Mouse (Mus musculus) heart, postnatal 14 days (tissue): Measurements from ENCODE around the gene Gm853. TPM values are rescaled to one million over a fixed set of nuclear protein-coding genes. Genes with fewer than 3 reads are reported as not detected.

Experiments
- DNase-seq, 2 experiments: peaks; one replicate each; pipeline ENCODE4 v3.0.0; 2021 to 2022
- intact Hi-C: fragments of 180-260 bp; cut with DNase I; formaldehyde crosslinking; loops from one replicate; pipeline ENCODE4 v1.15.1; 2025
- total RNA-seq, 2 experiments: library from RNA; stranded (reverse); gene quantifications; 2 replicates each; pipeline ENCODE4 v1.2.3; 2021

Gm853 gene
- total RNA-seq, 2 experiments from 2014 or later = not detected

DNA sequence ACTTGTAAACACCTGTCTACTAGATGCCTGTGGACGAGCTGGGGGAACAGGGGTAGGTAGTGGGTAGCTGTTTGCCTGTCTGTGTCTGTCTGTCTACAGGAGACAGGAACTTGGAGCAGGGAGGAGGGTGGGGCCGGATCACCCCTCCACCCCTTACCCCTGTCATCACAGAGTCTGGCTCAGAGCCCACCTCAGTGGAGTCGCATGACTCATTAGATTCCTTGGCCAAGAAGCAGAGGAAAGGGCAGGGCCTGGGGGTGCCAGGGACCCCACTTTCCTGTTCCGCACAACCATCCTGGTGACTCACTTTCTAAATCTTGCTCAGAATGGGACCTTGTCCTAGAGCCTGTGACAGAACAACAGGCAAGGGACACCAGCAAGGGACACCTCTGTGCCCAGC lies 45.1 kb downstream of the Gm853 start:
- intact Hi-C loops = no loop called here
- DNase-seq = peak in 1 of 2 experiments; percentile 57

DNA sequence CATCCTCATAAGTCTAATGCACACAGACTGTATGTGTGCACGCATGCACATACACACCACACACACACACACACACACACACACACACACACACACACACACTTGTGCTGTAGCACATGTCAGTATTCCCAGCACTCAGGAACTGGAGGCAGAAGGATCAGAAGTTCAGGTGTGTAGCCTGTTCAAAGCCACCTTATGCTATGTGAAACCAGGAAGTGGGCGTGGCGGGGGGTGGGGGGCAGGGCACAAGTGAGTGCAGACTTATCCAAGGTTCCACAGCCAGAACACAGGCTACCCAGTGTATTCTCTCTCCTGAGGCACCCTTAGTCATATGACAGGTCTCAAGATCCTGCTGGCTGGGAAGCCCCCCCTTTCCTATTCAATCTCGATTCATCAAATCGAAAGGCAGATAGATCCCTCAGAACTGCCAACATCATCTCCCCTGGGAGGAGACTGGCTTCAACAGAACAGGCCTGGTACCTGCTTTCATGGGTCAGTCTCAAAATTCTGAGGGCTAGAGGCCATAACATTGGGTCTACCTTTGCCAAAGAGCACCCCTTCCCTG lies 46.0 kb downstream of the Gm853 start:
- intact Hi-C loops = no loop called here
- DNase-seq = no peak

DNA sequence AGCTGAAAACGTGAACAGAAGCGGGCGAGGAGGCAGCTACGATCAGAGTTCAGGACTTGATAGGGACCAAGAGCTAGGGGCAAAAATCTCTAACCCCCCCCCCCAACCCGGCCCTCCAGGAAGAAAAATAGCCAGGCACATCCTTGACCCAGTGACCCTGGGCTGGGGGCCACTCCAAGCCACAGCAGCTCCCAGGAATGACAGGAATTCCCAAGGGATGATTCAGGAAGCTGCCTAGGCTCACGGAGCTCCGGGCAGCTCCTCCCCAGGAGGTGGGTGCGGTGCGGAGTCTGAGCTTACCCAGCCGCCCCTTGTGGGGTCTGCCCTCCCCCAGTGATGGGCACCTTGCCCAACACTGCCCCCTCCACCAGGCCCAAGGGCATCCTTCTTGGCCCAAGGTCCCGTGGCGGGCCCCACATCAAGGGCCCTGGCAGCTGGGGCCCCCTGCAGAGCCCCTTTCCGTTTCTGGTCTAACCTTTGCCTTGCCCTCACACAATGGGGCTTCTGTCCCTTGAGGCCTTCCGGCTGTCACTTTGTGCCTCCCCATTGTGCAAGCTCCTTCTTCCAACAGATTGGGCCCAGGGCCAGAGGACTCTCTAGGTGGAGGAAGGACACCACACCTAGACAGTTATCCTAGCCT lies 47.0 kb downstream of the Gm853 start, which contains the start of gene Tinagl1:
Gene Tinagl1 (minus strand): TSS at position 51 of the 640 bp plus-strand sequence.
- intact Hi-C loops = no loop called here
- DNase-seq = peak; percentile 54 to 66

DNA sequence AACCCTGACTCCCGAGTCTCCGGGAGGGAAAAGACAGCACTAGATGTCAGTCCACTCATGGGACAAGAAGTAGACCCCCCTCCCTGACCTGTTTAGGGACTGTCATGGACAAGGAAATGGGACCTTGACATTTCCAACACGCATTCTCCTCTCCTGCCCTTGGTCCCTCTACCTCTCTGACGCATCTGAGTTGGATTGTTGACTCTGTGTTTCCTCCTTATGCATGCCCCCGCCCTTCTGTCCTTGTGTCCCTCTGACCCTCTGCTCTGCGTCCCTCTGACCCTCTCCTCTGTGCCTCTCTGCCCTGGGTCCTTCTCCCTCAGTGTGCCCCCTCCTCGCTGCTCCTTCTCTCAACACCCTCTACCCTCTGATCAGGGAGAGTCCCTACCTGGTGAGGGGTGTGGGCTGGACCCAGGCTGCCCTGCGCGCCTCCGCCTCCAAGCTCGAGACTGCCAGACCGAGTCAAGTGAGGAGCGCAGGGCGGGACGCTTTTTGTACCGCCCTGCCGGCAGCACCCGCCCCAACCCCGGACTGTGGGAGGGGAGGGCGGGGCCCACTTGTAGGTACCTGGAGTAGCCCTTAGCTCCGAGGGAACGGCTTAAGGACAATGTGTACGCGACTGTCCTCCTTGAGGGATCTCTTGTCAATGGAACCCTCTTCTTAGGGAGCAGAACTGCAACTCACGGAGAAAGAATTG lies 47.7 kb downstream of the Gm853 start:
- peak; percentile 75 to 78 for DNase-seq

DNA sequence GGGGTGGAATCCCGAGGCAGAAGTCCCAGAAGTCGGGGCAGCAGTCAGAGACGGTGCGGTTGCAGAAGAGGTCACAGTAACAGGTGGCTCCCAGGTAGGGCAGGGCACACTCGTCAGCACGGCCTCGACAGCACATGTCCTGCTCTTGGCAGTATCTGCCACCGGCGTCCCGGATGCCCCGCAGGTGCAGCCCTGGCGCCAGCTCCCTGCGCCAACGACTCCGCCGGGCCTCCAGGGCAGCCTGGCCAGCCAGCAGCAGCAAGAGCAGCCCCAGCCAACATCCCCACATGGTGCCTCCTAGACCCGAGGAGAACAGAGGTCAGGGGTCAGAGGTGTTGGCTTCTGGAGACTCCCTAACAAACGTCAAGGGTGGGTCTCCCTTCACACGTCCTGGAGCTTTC lies 48.3 kb downstream of the Gm853 start:
- intact Hi-C loops = no loop called here
- peak; percentile 27 to 39 for DNase-seq

More for the DNA sequence above, 47.7 kb downstream of the Gm853 start:
- intact Hi-C loops = no loop called here

DNA sequence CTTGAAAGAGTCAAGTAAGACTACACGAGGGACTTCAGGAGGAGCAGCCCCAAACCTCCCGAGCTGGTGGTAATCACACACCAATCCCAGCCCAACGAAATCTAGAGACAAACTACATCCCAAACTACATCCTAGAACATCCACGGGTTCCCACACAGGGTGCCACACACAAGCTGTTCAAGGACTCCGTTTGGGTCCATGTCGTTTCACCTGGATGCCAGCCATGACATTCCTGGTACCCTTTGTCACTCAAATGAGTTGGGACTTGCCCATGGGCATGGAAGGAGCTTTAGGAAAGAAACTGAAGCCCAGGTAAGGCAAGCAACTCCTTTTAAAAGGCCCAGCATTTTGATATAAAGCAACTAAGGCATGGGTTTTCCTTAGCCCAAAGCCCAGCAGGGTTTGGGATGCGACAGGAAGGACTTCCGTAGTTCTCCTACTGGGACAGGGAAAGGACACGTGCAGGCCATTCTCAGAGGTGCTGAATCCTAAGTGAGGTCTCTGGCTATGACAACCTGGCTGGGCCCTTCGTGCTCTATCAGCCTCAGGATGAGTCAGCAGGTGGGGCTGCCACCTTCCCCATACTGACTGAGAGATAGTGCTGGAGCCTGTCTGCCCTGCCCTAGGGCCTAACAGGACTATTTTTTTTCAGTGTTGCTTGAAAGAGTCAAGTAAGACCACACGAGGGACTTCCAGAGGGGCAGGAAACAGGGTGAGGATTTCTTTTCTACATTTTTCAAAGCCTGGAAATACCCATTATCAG lies 49.0 kb downstream of the Gm853 start:
- DNase-seq = peak in 1 of 2 experiments; percentile 15
- intact Hi-C loops = no loop called here

DNA sequence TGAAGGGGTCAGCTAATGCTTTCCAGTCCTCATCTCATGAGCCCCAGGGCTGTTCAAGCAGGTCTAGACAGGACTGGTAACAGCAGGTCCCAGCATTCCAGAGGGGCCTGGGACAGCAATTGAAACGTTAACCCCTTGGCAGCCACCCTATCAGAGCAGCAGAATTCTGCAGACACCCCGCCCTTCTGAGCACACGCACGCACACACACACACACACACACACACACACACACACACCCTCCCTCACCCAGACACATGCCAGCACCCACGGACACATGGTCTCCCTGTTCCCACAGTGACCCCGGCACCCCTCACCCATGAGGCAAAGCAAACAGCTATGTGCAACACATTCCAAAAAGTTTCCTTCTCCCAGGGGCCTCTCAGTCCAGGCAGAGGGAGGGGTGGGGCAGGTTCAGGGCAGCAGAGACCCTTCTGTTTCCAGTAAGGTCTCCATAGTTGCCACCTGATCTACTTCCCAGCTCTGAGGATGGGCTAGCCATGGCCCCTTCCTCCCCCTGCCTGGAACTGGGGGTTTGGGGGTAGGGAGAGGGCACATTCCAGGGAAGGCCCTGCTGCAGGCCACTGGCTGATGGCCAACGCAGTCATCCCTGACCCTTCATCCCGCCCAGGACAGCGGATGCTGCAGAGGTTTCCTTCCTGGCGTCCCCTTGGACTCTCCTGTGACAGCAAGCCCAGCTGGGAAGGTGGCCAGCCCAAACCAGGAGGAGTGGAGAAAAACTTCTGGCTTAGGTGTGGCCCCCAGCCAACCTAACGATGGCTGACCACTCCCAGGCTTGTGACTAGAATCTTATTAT lies 50.0 kb downstream of the Gm853 start:
- peak; percentile 77 to 81 for DNase-seq
- intact Hi-C loops = no loop called here

DNA sequence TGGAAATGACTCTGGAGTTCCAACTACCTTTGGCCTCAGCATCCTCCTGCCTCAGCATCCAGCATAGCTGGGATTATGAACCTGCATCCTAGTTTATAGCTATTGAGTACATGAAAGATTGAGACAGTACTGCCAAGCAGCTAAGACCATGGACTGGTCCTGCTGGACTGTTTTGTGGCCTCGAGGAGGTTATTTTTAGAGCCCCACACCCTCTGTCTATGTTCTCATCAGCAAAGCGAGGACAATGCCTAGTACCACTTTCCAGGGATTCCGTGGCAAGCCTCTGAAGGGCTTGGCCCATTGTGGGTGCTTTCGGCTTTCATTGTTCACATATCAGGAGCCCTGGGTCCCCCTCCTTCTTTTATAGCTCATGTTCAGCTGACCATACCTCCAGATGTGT lies 51.8 kb downstream of the Gm853 start:
- DNase-seq = no peak
- intact Hi-C loops = no loop called here

DNA sequence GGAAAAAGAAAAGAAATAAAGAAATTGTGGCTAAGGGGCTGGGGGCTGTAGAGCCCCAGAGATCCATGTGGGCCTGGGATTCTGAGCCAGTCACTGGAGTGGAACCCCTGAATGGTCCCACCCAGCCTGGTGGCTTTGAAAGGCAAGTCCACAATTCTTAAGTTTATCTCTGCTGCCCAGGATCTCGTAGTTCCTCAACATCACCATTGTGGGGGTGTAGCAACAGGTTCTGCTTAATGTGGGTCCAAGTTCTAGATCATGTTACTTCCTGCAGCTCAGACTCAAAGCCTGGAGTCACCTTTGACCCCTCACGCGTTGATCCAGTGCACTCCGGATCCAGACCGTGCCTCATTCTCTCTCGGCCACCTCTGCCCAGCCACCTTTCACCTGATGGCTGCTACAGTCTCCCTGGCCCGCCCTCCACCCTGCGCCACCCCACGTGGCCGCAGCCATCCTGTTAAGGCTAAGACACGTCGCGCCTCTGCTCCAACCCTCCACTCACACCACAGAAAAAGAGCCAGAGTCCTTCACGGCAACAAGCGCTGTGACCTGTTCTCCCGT lies 52.7 kb downstream of the Gm853 start:
- intact Hi-C loops = no loop called here
- no peak for DNase-seq

DNA sequence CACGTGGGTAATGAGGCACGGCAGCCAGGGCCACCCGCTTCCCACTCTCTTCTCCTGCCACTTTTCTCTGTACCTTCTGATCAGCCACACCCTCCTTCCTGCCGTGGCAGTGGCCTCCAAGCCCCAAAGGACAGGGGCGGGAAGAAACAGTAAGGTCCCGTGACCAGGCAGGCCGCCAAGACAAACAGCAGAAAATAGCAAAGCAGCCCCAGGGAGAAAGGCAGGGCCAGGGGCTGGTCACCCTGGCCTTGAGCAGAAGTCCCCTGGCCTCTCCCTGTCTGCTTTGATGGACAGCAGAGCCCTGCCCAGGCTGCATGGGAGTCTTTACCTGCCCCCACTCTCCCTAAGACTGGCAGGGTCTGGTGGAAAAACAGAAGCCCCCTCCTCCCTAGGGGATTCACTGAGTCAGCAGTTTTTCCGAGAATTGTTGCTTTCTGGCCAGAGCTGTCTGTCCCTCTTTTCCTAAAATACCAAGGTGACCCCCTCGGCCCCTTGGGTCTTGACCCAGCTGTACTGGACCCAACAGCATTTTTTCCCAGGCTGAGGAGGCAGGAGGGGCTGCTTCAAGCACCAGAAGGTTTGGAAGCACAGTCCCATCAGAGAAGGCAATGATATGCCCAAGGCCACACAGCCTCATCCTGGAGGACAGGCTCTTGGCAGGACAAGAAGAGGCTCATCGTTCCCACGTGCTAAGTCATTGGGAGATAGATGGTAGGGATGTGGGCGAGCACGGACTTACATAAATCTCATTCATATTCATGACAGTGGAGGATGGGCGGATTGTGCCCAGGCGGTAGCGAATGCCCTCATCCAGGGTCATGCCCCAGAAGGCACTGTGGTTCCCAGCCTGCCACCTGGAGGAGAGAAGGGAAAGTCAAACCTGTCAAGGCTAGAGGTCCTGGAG lies 53.7 kb downstream of the Gm853 start:
- intact Hi-C loops = no loop called here
- DNase-seq = peak; percentile 91

DNA sequence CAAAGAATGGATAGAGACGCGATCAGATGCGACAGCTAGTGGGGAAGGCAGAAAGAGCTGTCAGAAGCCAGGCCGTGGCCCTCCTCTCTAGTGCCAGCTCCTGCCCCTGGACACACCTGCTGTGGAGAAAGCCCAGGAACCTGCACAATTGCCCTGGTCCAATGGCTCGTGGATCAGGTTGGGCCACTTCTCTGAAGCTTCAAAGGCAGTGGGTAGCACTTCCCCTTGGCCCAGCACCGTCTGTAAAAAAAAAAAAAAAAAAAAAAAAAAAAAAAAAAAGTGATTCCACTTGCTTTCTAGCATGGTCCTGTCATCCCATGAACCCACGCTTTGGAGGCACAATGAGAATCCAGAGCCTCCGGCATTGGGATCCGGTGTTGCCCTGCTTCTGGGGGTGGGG lies 54.4 kb downstream of the Gm853 start:
- DNase-seq = no peak
- intact Hi-C loops = no loop called here

DNA sequence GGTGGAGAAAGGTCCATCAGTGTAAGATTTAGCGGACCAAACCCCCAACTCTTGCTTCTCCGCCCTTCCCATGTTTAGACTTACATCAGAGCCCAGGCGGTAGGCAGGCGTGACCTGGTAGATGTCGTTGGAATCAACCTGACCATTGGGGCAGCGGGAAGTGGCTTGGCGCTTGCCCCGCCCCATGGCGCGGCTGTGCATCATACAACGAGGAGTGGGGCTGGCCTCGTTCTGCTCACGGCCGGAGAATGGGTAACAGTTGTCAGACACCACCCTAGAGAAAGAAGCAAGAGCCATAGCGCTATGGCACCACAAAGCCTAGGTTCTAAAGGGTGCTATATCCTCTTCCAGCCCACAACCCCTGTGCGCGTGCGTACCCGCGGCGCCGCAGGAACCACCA lies 54.9 kb downstream of the Gm853 start:
- intact Hi-C loops = no loop called here
- no peak for DNase-seq

DNA sequence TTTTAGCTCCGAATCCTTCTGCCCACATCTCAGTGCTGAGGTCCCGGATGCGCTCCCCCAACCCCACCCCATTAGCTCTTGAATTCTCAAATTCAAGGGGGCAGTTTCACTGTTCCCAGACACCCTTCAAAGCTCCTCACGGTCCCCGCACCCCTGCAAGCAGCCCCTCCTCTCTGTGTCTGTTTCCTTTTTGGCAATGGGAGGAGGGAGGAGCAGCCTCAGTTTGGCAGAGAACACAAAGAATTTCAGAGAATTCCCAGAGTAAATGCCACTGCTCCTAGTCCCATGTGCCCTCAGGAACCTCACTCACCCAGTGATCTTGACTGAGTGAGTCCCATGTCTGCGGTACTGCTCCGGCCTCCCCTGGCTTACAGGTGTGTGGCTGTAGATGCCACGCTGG lies 55.6 kb downstream of the Gm853 start:
- DNase-seq = peak in 1 of 2 experiments; percentile 16
- intact Hi-C loops = no loop called here

DNA sequence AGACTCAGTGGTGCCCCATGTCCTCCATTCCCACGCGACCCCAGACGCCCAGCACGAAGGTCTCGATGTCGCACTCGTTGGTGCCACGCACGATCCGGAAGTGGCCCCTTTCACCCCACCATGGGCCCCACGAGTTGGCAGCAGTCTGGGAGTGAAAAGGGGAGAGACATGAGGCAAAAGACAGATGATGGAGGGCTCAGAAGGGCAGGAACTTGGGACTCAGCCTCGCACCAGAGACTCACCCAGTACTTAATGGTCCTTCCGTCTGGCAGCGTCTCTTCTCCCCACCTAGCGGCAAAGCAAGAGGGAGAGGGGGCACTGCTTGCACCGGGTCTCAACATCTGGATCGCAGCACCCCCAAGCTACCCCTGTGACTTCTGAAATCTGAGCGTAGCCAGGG lies 56.1 kb downstream of the Gm853 start:
- intact Hi-C loops = no loop called here
- DNase-seq = no peak

DNA sequence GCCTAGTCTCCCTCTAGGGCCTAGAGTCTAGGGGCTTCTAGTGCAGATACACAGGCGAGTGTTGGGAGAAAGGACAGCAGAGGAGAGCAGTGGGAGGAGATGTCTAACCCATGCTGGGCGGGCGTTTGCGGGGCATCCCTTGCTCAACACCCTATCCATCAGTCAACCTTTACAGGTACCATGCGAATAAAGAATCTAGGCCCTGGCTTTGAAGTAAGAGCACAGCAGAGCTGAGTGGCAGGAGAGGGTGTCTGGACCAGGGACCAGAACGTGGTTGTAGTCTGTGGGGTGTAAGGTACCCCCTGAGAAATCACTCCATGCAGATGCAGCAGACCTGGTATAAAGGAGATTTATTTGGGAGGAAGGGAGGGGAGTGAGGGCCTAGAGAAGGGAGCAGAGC lies 58.1 kb downstream of the Gm853 start:
- intact Hi-C loops = no loop called here

DNA sequence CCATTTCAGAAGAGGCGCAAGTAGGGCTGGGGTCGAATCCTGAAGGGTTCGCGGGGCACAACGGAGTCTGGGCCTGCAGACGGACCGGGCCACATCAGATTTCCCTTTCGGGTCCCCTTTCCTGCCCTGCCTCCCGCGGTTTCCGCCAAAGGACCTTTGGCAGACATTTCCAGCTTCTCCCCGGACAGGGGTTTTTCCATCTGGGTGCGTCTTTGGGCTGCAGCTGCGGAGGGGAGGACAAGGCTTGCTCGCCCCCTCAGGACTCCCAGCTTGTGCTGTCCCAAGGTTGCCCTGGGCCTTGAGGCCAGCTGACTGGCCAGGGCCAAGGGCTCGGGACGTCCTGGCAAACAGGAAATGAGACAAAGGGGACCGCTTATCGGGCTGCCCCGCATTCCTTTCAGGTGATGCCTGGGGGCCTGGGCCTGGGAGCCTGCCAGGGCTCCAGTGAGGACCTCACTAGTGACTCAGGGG lies 58.8 kb downstream of the Gm853 start:
- peak; percentile 66 to 67 for DNase-seq
- intact Hi-C loops = no loop called here

More for the DNA sequence above, 58.1 kb downstream of the Gm853 start:
- DNase-seq = no peak

DNA sequence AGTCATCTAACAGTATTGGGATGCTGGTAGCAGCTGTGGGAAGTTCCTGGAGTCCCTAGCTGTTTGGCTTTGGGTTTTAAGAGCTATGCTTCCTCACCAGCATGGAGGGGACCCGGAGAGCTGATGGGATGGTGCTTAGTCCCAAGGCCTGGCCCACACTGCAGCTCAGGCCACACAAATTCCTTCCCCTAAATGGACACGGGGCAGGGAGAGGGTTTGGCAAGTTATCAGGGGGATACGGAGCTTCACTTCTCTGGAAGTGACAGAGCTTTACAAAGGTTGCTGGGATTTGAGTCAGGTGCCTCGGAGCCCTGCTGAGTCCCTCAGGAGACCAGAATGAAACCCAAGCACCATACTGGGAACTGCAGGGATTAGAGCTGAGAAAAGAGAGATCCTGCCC lies 60.9 kb downstream of the Gm853 start:
- intact Hi-C loops = no loop called here
- DNase-seq = no peak
